ENCODE assay signal across 7 mouse cellular contexts in genomic region chr14:73239291-73239690, GRCm38 (mm10). TPM values are rescaled to one million over a fixed set of nuclear protein-coding genes. Genes with fewer than 3 reads are reported as not detected.
DNase-seq lines count a peak whose midpoint lies in the region; ATAC-seq and TF ChIP-seq lines count a peak whose summit lies in the region.

No protein-coding gene starts in this region.

- TF ChIP-seq CTCF in brain, embryonic 14.5 days (IDR thresholded peaks at IDR 0.05; ENCODE audit: borderline replicate concordance, extremely low read depth, insufficient read depth, insufficient read length) = no peak

- peak; percentile 6 to 18 for DNase-seq in CD8-positive naive resting alpha-beta T cell, adult 2 months (ENCODE audit: low read depth in 2 of 2, low spot score in 2 of 2)
- peak; percentile 74 for DNase-seq in brain, embryonic 14.5 days (ENCODE audit: low read depth)
- DNase-seq in kidney, postnatal 14 days = peak; percentile 38
- DNase-seq in ovary, postnatal 36 days (ENCODE audit: low spot score) = no peak
- DNase-seq in cerebellum, postnatal 14 days = no peak

- peak overlapping the region; percentile 62 for H3K4me3 ChIP-seq in heart, embryonic 12.5 days
- H3K4me3 ChIP-seq in midbrain, embryonic 16.5 days (ENCODE audit: low read depth, low read length) = peak overlapping the region; percentile 44

- no peak for ATAC-seq in heart, embryonic 12.5 days (ENCODE audit: insufficient number of reproducible peaks, low FRiP score)
- ATAC-seq in midbrain, embryonic 16.5 days = no peak

- 1% methylated on average over 6 of the region's 6 CpGs for WGBS in heart, embryonic 12.5 days
- WGBS in midbrain, embryonic 16.5 days = 3% methylated on average over 6 of the region's 6 CpGs

- 0 out of 2 replicates have a peak, but pooled peaks cover 2% of the 10 kb centered on the region for H3K36me3 ChIP-seq in heart, embryonic 12.5 days
- no peaks in the 10 kb centered on the region for H3K36me3 ChIP-seq in midbrain, embryonic 16.5 days (ENCODE audit: control insufficient read depth, insufficient read depth, low read length)

- peak overlapping the region; percentile 82 for H3K9ac ChIP-seq in heart, embryonic 12.5 days
- peak overlapping the region; percentile 55 for H3K9ac ChIP-seq in midbrain, embryonic 16.5 days (ENCODE audit: low read depth, low read length)

- H3K27me3 ChIP-seq in heart, embryonic 12.5 days (replicated peaks) = no peaks in the 10 kb centered on the region
- no peaks in the 10 kb centered on the region for H3K27me3 ChIP-seq in midbrain, embryonic 16.5 days (ENCODE audit: control insufficient read depth, insufficient read depth, low read depth, low read length)

- no peak for TF ChIP-seq POLR2A in brain, embryonic 14.5 days (IDR thresholded peaks at IDR 0.05; ENCODE audit: borderline replicate concordance, extremely low read depth, insufficient read depth, insufficient read length, poor library complexity, severe bottlenecking)

- peak overlapping the region; percentile 91 for H3K27ac ChIP-seq in heart, embryonic 12.5 days (ENCODE audit: poor library complexity, severe bottlenecking)
- peak overlapping the region; percentile 79; the same call in 1 of the 2 replicates for H3K27ac ChIP-seq in midbrain, embryonic 16.5 days (ENCODE audit: low read length)

- peak overlapping the region; percentile 65 for H3K4me2 ChIP-seq in heart, embryonic 12.5 days
- H3K4me2 ChIP-seq in midbrain, embryonic 16.5 days (ENCODE audit: low read length) = peak overlapping the region; percentile 61

- no peaks in the 10 kb centered on the region for H3K9me3 ChIP-seq in heart, embryonic 12.5 days (replicated peaks)
- H3K9me3 ChIP-seq in midbrain, embryonic 16.5 days (replicated peaks; ENCODE audit: control insufficient read depth, low read length, poor library complexity, severe bottlenecking) = no peaks in the 10 kb centered on the region

- peaks cover 18% of the 10 kb centered on the region for H3K4me1 ChIP-seq in heart, embryonic 12.5 days (replicated peaks)
- peaks cover 18% of the 10 kb centered on the region for H3K4me1 ChIP-seq in midbrain, embryonic 16.5 days (ENCODE audit: control insufficient read depth, insufficient read depth, low read length)

RNA-seq across cellular contexts. Expression of gene Lpar6, which starts 1.6 kb away (rescaled TPM):
- 3.6 and 4.2 TPM in 2 replicates for polyA plus RNA-seq in brain, embryonic 14.5 days (2012; rRNA removed)
- 8.1 and 9.1 TPM in 2 replicates for polyA plus RNA-seq in heart, embryonic 12.5 days (2016; fragmentation: Nextera tagmentation; extraction: Ambion mirVana)
- 2.8 and 3.5 TPM in 2 replicates for polyA plus RNA-seq in midbrain, embryonic 16.5 days (2015; fragmentation: Nextera tagmentation; extraction: Ambion mirVana)

Comparison
In these comparisons a context has a peak if more than half of its experiments do, and no peak if none do; other contexts are left out.
1. DNase-seq: peak in CD8-positive naive resting alpha-beta T cell, adult 2 months (2 of 2), brain, embryonic 14.5 days (single experiment) and kidney, postnatal 14 days (single experiment); none in ovary, postnatal 36 days (single experiment) and cerebellum, postnatal 14 days (0 of 2).